Mouse (Mus musculus): Measurements from ENCODE around the gene Pik3c2b. TPM values are rescaled to one million over a fixed set of nuclear protein-coding genes. Genes with fewer than 3 reads are reported as not detected.

Gene Pik3c2b
- total RNA-seq, 2 experiments from 2014 or later = 0.33 to 4.0 TPM

- no peak for ATAC-seq (replicated peaks; ENCODE audit: low FRiP score, low TSS enrichment, poor library complexity, severe bottlenecking)
These were observed 23.3 kb downstream of the Pik3c2b start for GRCm38 (mm10) chr1:133068669-133069274.

- no peak for ATAC-seq (replicated peaks; ENCODE audit: low FRiP score, low TSS enrichment, poor library complexity, severe bottlenecking)
These were observed 24.0 kb downstream of the Pik3c2b start for GRCm38 (mm10) chr1:133069275-133070120.

- ATAC-seq (replicated peaks; ENCODE audit: low FRiP score, low TSS enrichment, poor library complexity, severe bottlenecking) = no peak
These were observed 24.7 kb downstream of the Pik3c2b start for GRCm38 (mm10) chr1:133070157-133070556.

- no peak for ATAC-seq (replicated peaks; ENCODE audit: low FRiP score, low TSS enrichment, poor library complexity, severe bottlenecking)
These were observed 26.4 kb downstream of the Pik3c2b start for GRCm38 (mm10) chr1:133071666-133072381.

- ATAC-seq (replicated peaks; ENCODE audit: low FRiP score, low TSS enrichment, poor library complexity, severe bottlenecking) = 0 out of 2 replicates have a peak, but pooled peaks have one; percentile 13
These were observed 27.9 kb downstream of the Pik3c2b start for GRCm38 (mm10) chr1:133073327-133073856.

GRCm38 (mm10) chr1:133074541-133074940, 29.1 kb downstream of the Pik3c2b start:
- ATAC-seq (replicated peaks; ENCODE audit: low FRiP score, low TSS enrichment, poor library complexity, severe bottlenecking) = no peak

- no peak for ATAC-seq (replicated peaks; ENCODE audit: low FRiP score, low TSS enrichment, poor library complexity, severe bottlenecking)
These were observed 30.4 kb downstream of the Pik3c2b start for GRCm38 (mm10) chr1:133075651-133076400.

GRCm38 (mm10) chr1:133076681-133077514, 31.4 kb downstream of the Pik3c2b start:
- no peak for ATAC-seq (replicated peaks; ENCODE audit: low FRiP score, low TSS enrichment, poor library complexity, severe bottlenecking)

GRCm38 (mm10) chr1:133077606-133078337, 32.3 kb downstream of the Pik3c2b start:
- no peak for ATAC-seq (replicated peaks; ENCODE audit: low FRiP score, low TSS enrichment, poor library complexity, severe bottlenecking)

GRCm38 (mm10) chr1:133078338-133078727, 32.9 kb downstream of the Pik3c2b start:
- ATAC-seq (replicated peaks; ENCODE audit: low FRiP score, low TSS enrichment, poor library complexity, severe bottlenecking) = no peak

- no peak for ATAC-seq (replicated peaks; ENCODE audit: low FRiP score, low TSS enrichment, poor library complexity, severe bottlenecking)
These were observed 34.0 kb downstream of the Pik3c2b start for GRCm38 (mm10) chr1:133079509-133079908.

GRCm38 (mm10) chr1:133080079-133080561, 34.7 kb downstream of the Pik3c2b start:
- no peak for ATAC-seq (replicated peaks; ENCODE audit: low FRiP score, low TSS enrichment, poor library complexity, severe bottlenecking)

- no peak for ATAC-seq (replicated peaks; ENCODE audit: low FRiP score, low TSS enrichment, poor library complexity, severe bottlenecking)
These were observed 35.2 kb downstream of the Pik3c2b start for GRCm38 (mm10) chr1:133080717-133081116.

- ATAC-seq (replicated peaks; ENCODE audit: low FRiP score, low TSS enrichment, poor library complexity, severe bottlenecking) = peak; percentile 83
These were observed 37.6 kb downstream of the Pik3c2b start for GRCm38 (mm10) chr1:133083003-133083546.

GRCm38 (mm10) chr1:133083942-133084625, 38.6 kb downstream of the Pik3c2b start:
- peak; percentile 75 for ATAC-seq (replicated peaks; ENCODE audit: low FRiP score, low TSS enrichment, poor library complexity, severe bottlenecking)

GRCm38 (mm10) chr1:133084708-133085416, 39.4 kb downstream of the Pik3c2b start:
- no peak for ATAC-seq (replicated peaks; ENCODE audit: low FRiP score, low TSS enrichment, poor library complexity, severe bottlenecking)
